Mouse (Mus musculus) kidney, embryonic 14.5 days (tissue): ENCODE results near the gene Ppp1r16b. TPM values are rescaled to one million over a fixed set of nuclear protein-coding genes. Genes with fewer than 3 reads are reported as not detected.

Source experiments
- ATAC-seq: fragments of 200-750 bp; cut with Nextera tagmentation; 2 replicates; pipeline ENCODE4 v1.8.0; 2017; ENCODE audit warnings: moderate number of reproducible peaks, mild to moderate bottlenecking, moderate TSS enrichment, moderate library complexity; ENCODE audit not compliant: low FRiP score, low TSS enrichment
- H3K27ac ChIP-seq: fragments of 300-500 bp; sonication (generic); 2 replicates; pipeline ENCODE4 v1.5.1; 2014; ENCODE audit warnings: low read depth, mild to moderate bottlenecking, low read length, moderate library complexity, mixed read lengths
- H3K27me3 ChIP-seq: fragments of 300-500 bp; sonication (generic); 2 replicates; pipeline ENCODE4 v1.6.1; 2014; ENCODE audit warnings: mild to moderate bottlenecking, low read length; ENCODE audit not compliant: control insufficient read depth, insufficient read depth
- H3K36me3 ChIP-seq: fragments of 300-500 bp; sonication (generic); 2 replicates; pipeline ENCODE4 v1.6.1; 2014; ENCODE audit warnings: low read length, mixed read lengths; ENCODE audit not compliant: control insufficient read depth, insufficient read depth
- H3K4me1 ChIP-seq: fragments of 300-500 bp; sonication (generic); 2 replicates; pipeline ENCODE4 v1.6.1; 2014; ENCODE audit warnings: low read length, mixed read lengths; ENCODE audit not compliant: control insufficient read depth, insufficient read depth
- H3K4me2 ChIP-seq: fragments of 300-500 bp; sonication (generic); replicated peaks from 2 replicates; pipeline ENCODE4 v1.6.1; 2014; ENCODE audit warnings: low read depth, mild to moderate bottlenecking, low read length
- H3K4me3 ChIP-seq: fragments of 300-500 bp; sonication (generic); 2 replicates; pipeline ENCODE4 v1.5.1; 2014; ENCODE audit warnings: mild to moderate bottlenecking, low read length
- H3K9ac ChIP-seq: fragments of 300-500 bp; sonication (generic); 2 replicates; pipeline ENCODE4 v1.6.1; 2014; ENCODE audit warnings: low read depth, mild to moderate bottlenecking, low read length, moderate library complexity
- H3K9me3 ChIP-seq: fragments of 300-500 bp; sonication (generic); 2 replicates; pipeline ENCODE4 v1.6.1; 2016; ENCODE audit warnings: low read length; ENCODE audit not compliant: control insufficient read depth
- WGBS: fragments of 180-500 bp; shearing (Covaris S2); extraction: QIAGEN DNeasy Blood & Tissue Kit; methylation state at CpG from one replicate; pipeline ENCODE4 v1.1.7; 2014; 5-methylcytosine and 5-hydroxymethylcytosine counted together
- polyA plus RNA-seq: library from polyadenylated mRNA; unstranded; fragments of >200 nt; fragmentation: Nextera tagmentation; extraction: Ambion mirVana; gene quantifications from 2 replicates; pipeline ENCODE4 v1.2.1, GENCODE M21; 2014

Ppp1r16b gene
- polyA plus RNA-seq, 1 experiment from 2014 or later = 17.3 TPM

DNA sequence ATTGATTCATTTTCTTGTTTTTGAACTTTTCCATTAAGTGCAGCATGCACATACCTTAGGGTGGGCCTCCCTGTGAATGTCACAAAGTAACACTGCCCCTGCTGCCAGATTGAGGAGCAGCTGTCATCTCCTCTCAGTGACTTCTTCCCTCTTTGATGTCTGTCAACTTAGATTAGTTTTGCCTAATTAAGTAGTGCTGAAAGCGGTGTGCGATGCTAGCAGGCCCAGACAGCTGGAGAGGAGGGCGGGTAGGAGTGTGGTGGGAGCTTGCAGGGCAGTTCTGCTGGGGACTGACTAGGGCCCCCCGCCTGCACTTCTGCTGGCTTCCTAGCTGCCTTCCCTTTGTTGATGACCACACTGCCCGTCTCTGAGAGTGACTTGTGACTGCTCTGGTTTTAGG is 33.3 kb upstream of the Ppp1r16b start:
- no peak overlapping the region for H3K4me3 ChIP-seq
- no peak for ATAC-seq
- no peak overlapping the region for H3K4me2 ChIP-seq
- no peaks in the 10 kb centered on the region for H3K27me3 ChIP-seq
- H3K36me3 ChIP-seq = peaks cover 92% of the 10 kb centered on the region
- H3K9ac ChIP-seq = no peak overlapping the region
- no peak overlapping the region for H3K27ac ChIP-seq
- H3K9me3 ChIP-seq = no peaks in the 10 kb centered on the region
- no peaks in the 10 kb centered on the region for H3K4me1 ChIP-seq
- 89% methylated on average over 5 of the region's 5 CpGs for WGBS

DNA sequence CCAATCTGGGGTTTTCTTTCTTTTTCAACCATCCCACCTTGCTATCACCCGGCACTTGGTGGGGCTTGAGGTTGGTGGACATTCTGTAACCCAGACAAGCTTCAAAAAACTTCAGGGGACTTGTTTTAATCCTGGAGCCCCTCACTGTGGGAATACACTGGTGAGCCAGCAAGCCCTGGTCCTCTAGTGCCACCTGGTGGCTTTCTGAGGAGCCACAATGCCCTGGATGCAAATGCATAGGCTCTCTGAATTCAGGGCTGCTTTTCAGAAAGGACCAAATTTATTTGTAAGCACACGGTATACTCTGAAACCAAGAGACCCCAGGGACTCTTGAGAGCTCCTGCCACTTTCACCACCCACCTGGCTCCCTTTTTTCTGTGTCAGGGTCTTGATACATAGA is 23.3 kb upstream of the Ppp1r16b start:
- peaks cover 36% of the 10 kb centered on the region for H3K36me3 ChIP-seq

DNA sequence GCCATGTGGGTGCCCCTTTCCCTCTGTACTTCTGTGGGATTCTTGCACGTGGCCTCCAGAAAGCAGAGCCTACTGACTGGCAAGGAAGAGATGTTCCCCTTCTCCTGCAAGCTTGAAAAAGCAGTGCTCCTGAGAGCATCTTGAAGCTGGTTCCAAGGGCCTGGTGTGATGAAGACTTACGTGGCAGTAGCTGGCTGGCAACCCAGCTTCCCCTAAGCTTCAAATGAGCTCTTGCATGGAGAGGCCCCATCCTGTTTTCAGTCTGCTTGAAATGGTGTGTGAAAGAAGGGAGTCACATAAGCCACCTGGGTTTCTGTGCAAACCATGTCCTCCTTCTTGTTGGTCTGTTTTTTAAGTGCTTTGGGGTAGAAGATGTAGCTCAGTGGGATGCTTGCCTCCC is 22.6 kb upstream of the Ppp1r16b start:
- Histone ChIP-seq H3K9ac (no peak overlapping the region), H3K4me1 (no peaks in the 10 kb centered on the region), H3K36me3 (peaks cover 29% of the 10 kb centered on the region), H3K9me3 (no peaks in the 10 kb centered on the region), H3K4me3 (no peak overlapping the region), H3K4me2 (no peak overlapping the region), H3K27me3 (no peaks in the 10 kb centered on the region), H3K27ac (no peak overlapping the region)
- ATAC-seq = no peak
- 95% methylated on average over 2 of the region's 2 CpGs for WGBS

More for the DNA sequence above, 23.3 kb upstream of the Ppp1r16b start:
- Histone ChIP-seq H3K4me3 (no peak overlapping the region), H3K9me3 (no peaks in the 10 kb centered on the region), H3K27me3 (no peaks in the 10 kb centered on the region), H3K27ac (no peak overlapping the region), H3K4me1 (no peaks in the 10 kb centered on the region), H3K9ac (no peak overlapping the region), H3K4me2 (no peak overlapping the region)
- WGBS = 24% methylated on average over 2 of the region's 2 CpGs
- ATAC-seq = 0 out of 2 replicates have a peak, but pooled peaks have one; percentile 56

DNA sequence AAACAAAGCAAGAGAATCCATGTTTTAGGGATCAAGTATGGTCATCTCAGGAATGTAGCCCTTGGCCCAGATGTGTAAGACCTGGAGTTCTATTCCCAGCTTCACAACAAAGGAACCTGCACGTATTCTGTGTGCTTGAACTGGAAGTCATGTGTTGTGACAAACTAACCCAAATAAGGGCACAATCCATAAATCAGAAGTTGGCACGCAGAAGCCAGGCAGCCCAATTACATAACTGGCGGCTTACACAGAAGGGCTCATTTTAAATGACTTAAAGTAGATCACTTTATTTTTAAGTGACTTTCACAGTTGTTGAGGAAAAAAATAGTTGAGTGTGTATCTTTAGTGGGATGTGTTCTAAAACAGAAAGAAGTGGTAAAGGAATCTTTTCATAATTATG is 21.4 kb upstream of the Ppp1r16b start:
- no peaks in the 10 kb centered on the region for H3K9me3 ChIP-seq
- no peak overlapping the region for H3K4me2 ChIP-seq
- no peak overlapping the region for H3K4me3 ChIP-seq
- no peaks in the 10 kb centered on the region for H3K4me1 ChIP-seq
- WGBS = 80% methylated on average over 3 of the region's 3 CpGs
- H3K27me3 ChIP-seq = no peaks in the 10 kb centered on the region
- H3K36me3 ChIP-seq = peaks cover 17% of the 10 kb centered on the region
- no peak for ATAC-seq
- H3K27ac ChIP-seq = no peak overlapping the region
- no peak overlapping the region for H3K9ac ChIP-seq

DNA sequence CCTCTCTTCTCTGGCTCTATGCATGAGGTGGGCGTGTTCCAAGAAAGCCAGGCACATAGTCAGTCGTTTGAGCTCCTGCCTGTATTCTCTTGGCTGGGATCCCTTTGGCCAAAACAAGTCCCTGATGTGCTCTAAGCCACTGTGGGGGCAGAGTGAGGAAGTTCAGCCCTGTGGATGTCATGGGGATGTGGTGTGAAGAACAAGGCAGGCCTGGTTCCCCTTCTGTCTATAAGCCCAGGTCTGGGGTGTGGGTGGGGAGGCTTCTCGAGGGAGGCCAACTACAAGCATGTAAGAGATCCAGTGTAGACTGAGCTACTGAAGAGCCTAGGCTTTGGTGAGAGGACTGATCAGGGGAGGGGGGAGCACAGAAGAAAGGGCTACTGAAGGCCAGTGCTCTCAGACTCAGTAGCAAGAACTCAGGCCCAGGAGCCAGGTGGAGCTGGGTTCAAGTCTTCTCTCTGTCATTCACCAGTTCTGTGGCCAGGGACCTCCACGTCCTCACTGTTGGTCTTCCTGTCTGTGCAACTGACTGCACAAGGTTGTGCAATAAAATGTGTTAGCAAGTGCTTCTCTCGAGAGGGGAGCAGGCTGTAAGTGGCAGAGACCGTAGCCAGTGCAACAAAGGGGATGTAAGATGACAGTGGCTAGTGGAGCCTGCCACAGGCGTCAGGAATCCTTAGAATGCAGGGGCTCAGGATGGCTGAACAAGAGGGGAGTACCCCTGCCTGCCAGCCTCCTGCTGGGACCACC is 13.9 kb upstream of the Ppp1r16b start:
- WGBS = 61% methylated on average over 7 of the region's 7 CpGs
- Histone ChIP-seq H3K4me3 (no peak overlapping the region), H3K27ac (no peak overlapping the region), H3K4me1 (no peaks in the 10 kb centered on the region), H3K36me3 (no peaks in the 10 kb centered on the region), H3K9me3 (no peaks in the 10 kb centered on the region), H3K27me3 (no peaks in the 10 kb centered on the region), H3K9ac (no peak overlapping the region), H3K4me2 (no peak overlapping the region)
- ATAC-seq = no peak

DNA sequence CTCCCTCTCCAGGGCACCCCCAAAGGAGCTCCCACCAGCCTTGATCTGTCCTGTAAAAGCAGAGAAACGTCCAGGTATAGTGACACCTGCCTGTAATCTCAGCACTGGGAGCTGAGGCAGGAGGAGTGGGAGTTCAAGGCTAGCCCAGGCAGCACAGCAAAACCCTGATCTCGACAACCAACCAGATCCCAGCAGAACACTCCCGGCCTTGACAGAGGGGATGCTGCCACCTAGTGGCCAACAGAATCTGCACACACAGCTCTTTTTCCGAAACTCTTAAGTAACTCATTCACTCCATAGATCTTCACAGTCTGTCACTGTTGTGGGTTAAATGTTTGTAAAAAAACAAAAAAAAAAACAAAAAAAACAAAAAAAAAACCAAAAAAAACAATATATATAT is 12.2 kb upstream of the Ppp1r16b start:
- peak; percentile 66; the same call in 1 of the 2 replicates for ATAC-seq
- no peak overlapping the region for H3K9ac ChIP-seq

DNA sequence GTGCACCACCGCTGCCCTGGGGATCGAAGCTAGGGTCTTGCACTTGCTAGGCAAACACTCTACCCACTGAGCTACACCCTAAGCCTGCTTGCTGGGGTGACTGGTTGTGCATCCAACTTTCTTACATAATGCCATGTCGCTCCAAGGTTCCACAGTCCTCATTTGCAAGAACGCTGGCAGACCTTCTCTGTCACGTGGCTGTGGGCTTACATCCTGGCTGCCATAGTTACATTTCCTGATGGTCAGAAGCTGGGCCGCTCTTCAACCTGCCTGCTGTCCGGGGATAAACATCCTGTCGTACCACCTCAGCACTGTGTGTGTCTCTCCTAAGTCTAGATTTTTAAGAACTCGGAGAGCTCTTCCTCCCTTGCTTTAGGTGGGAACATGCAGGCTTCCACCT is 10.5 kb upstream of the Ppp1r16b start:
- Histone ChIP-seq H3K4me2 (no peak overlapping the region), H3K9ac (no peak overlapping the region), H3K36me3 (no peaks in the 10 kb centered on the region), H3K9me3 (no peaks in the 10 kb centered on the region), H3K4me3 (no peak overlapping the region), H3K27me3 (no peaks in the 10 kb centered on the region), H3K27ac (no peak overlapping the region), H3K4me1 (no peaks in the 10 kb centered on the region; the same call in 1 of the 2 replicates)
- ATAC-seq = no peak
- 81% methylated on average over 9 of the region's 9 CpGs for WGBS

More for the DNA sequence above, 12.2 kb upstream of the Ppp1r16b start:
- H3K9me3 ChIP-seq = no peaks in the 10 kb centered on the region
- H3K36me3 ChIP-seq = no peaks in the 10 kb centered on the region
- H3K4me2 ChIP-seq = no peak overlapping the region
- H3K4me1 ChIP-seq = no peaks in the 10 kb centered on the region
- no peaks in the 10 kb centered on the region for H3K27me3 ChIP-seq
- 3% methylated on average over 4 of the region's 4 CpGs for WGBS
- H3K27ac ChIP-seq = no peak overlapping the region
- H3K4me3 ChIP-seq = no peak overlapping the region

DNA sequence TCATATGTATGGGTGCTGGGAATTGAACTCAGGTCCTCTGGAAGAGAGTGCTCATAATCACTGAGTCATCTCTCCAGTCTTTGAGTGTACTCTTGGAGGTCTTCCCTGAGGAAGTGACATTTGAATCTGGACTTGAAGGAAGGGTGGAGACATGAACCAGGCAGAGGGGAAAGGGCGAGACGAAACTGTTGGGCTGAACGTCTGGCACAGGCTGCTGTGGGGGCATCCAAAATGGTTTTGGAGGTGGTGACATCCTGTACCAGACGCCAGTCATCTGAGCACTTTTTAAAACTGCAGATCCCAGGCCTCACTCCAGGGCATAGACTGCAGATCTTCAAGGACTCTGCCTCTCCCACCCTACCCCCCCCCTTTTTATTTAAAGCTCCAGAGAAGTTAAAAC is 9.4 kb upstream of the Ppp1r16b start:
- no peak overlapping the region for H3K9ac ChIP-seq
- H3K4me1 ChIP-seq = no peaks in the 10 kb centered on the region; the same call in 1 of the 2 replicates
- no peak overlapping the region for H3K27ac ChIP-seq
- no peaks in the 10 kb centered on the region for H3K36me3 ChIP-seq
- no peaks in the 10 kb centered on the region for H3K9me3 ChIP-seq
- no peaks in the 10 kb centered on the region for H3K27me3 ChIP-seq
- ATAC-seq = no peak
- H3K4me2 ChIP-seq = no peak overlapping the region
- H3K4me3 ChIP-seq = no peak overlapping the region
- 85% methylated on average over 4 of the region's 4 CpGs for WGBS

DNA sequence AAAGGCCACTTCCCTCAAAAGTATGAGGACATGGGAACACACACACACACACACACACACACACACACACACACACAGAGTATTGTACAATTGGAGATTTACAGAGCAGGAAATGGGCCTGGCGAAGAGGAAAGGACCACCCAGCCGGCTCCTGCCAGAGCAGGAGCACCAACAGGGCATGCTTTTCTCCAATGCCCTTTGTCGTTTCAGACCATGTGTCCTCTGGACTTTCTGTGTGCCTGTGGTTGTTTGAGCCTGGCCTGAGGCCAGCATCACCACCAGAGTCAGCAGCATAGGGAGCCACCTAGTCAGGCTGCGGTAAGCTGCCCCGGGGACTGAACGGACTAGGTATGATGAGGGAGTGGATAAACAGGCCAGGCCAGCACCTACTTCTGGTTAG is 6.4 kb upstream of the Ppp1r16b start:
- peak; percentile 79 for ATAC-seq
- Histone ChIP-seq H3K36me3 (no peaks in the 10 kb centered on the region), H3K27me3 (no peaks in the 10 kb centered on the region), H3K9me3 (no peaks in the 10 kb centered on the region), H3K4me3 (no peak overlapping the region), H3K4me1 (no peaks in the 10 kb centered on the region; the same call in 1 of the 2 replicates), H3K9ac (no peak overlapping the region), H3K27ac (peak overlapping the region; percentile 71), H3K4me2 (no peak overlapping the region)
- WGBS = 43% methylated on average over 6 of the region's 6 CpGs
